Mouse (Mus musculus) fibroblast of lung, adult 2 months (primary cell): ENCODE measurements around the gene Ntrk2.
"Not testable (repeated sequence)": the region's sequence is repeated elsewhere in the genome, so short reads cannot be mapped to it uniquely, and the experiment has no call there.

Source experiments
- DNase-seq: peaks from one replicate; pipeline ENCODE4 v3.0.0-alpha.2; 2011; ENCODE audit warnings: low read depth

The Ntrk2 gene

GRCm38 (mm10) chr13:59041013-59041764, 234.8 kb downstream of the Ntrk2 start:
- DNase-seq = no peak

GRCm38 (mm10) chr13:59052188-59052587, 245.8 kb downstream of the Ntrk2 start:
- DNase-seq = no peak

- not testable (repeated sequence) for DNase-seq
These were observed 248.0 kb downstream of the Ntrk2 start for GRCm38 (mm10) chr13:59054331-59054730.

GRCm38 (mm10) chr13:59056859-59057258, 250.5 kb downstream of the Ntrk2 start:
- DNase-seq = no peak

GRCm38 (mm10) chr13:59057886-59058285, 251.5 kb downstream of the Ntrk2 start:
- DNase-seq = no peak

GRCm38 (mm10) chr13:59059118-59059517, 252.7 kb downstream of the Ntrk2 start:
- DNase-seq = no peak

GRCm38 (mm10) chr13:59065677-59066076, 259.3 kb downstream of the Ntrk2 start:
- no peak for DNase-seq

- DNase-seq = peak; percentile 8
These were observed 267.4 kb downstream of the Ntrk2 start for GRCm38 (mm10) chr13:59073635-59074256.

- DNase-seq = no peak
These were observed 270.1 kb downstream of the Ntrk2 start for GRCm38 (mm10) chr13:59076489-59076888.

- DNase-seq = no peak
These were observed 273.5 kb downstream of the Ntrk2 start for GRCm38 (mm10) chr13:59079761-59080461.

- DNase-seq = no peak
These were observed 274.1 kb downstream of the Ntrk2 start for GRCm38 (mm10) chr13:59080468-59080867.

- no peak for DNase-seq
These were observed 282.6 kb downstream of the Ntrk2 start for GRCm38 (mm10) chr13:59089016-59089415.

- DNase-seq = no peak
These were observed 285.0 kb downstream of the Ntrk2 start for GRCm38 (mm10) chr13:59091138-59091971.

GRCm38 (mm10) chr13:59092045-59092857, 285.9 kb downstream of the Ntrk2 start:
- DNase-seq = no peak

- DNase-seq = no peak
These were observed 286.4 kb downstream of the Ntrk2 start for GRCm38 (mm10) chr13:59092858-59093154.

GRCm38 (mm10) chr13:59094722-59095121, 288.4 kb downstream of the Ntrk2 start:
- DNase-seq = no peak

GRCm38 (mm10) chr13:59095811-59096391, 289.5 kb downstream of the Ntrk2 start:
- DNase-seq = no peak

- DNase-seq = no peak
These were observed 293.7 kb downstream of the Ntrk2 start for GRCm38 (mm10) chr13:59100086-59100485.

GRCm38 (mm10) chr13:59107791-59108190, 301.4 kb downstream of the Ntrk2 start:
- DNase-seq = not testable (repeated sequence)

GRCm38 (mm10) chr13:59110107-59110506, 303.7 kb downstream of the Ntrk2 start:
- DNase-seq = no peak

GRCm38 (mm10) chr13:59114684-59115083, 308.3 kb downstream of the Ntrk2 start:
- DNase-seq = no peak
